Mouse (Mus musculus): ENCODE measurements around the gene Mcu.

The Mcu gene

DNA sequence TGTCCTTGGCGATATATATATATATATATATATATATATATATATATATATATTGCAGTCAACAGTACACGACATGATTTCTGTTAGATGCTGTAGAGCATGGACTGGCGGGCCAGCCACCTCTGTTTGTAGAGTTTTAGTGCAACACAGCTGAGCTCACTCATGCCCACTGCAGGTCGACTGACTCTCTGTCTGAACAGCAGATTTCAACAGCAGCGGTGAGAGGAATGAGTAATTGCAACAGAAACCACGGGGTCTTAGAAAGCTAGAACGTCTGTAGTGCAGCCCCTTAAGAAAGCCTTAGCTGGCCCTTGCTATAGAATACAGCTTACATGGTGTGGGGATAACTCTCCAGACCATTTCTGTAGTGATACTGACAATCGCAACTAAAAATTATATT lies 121.6 kb downstream of the Mcu start:
- no peak for DNase-seq (ENCODE audit: low read depth, low spot score)

GRCm38 (mm10) chr10:59494044-59494443 lies 122.4 kb downstream of the Mcu start:
- DNase-seq (ENCODE audit: low read depth, low spot score), result no peak

DNA sequence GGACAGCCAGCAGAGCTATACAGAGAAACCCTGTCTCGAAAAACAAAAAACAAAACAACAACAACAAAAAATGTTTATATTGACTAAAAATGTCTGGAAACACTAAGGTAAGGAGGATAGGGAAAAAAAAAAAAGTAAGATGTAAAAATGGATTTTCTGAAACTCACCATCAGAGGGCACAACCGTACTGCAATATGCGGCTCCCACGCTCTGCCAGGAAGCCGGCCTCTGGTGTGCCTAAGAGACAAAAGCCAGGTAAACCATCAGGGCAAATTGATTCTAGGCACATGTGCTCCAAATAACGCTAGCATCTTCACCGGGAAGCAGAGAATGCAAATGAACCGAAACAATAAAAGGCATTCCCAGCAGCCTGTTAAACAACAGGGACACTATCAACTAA lies 125.6 kb downstream of the Mcu start:
- DNase-seq (ENCODE audit: low read depth, low spot score), result no peak

- DNase-seq (ENCODE audit: low read depth, low spot score), result no peak
Observed at GRCm38 (mm10) chr10:59489411-59489810, 127.1 kb downstream of the Mcu start.

DNA sequence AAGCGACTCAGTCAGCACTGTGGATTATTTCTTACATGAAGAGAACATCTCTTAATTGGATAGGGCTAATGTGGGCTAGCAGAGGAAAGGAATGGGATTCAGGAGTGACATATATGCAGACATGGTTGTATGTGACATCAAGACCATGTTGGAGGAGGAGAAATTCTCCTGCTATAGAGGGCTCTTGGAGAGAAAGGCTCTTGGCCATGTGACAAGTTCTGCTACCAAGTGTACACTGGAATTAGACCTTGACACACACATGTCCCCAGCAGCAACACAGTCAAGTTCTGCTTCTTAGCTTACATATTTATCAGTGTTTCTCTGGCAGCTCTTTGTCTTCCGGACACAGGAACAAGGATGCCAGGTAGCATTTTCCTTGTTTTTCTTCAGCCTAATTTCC lies 129.1 kb downstream of the Mcu start:
- DNase-seq (ENCODE audit: low read depth, low spot score), result no peak

DNA sequence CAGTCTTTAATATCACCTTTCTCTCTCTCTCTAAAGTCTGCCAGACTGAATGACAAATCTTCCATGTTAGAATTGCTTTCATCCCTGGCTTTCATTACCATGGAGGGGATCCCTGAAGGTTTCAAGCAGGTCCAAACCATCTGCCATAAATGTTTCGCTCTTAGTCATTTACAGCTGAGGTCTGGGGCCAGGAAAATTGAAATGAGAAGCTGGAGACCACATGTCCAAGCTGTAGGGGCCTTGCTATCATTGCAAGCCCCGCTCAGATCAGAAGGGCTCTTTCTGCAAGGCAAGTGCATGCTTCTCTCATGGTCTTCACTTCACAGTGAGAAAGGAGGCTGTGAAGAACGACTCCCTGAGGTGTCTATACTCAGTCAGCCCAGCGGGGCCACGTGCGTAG lies 132.2 kb downstream of the Mcu start:
- no peak for DNase-seq (ENCODE audit: low read depth, low spot score)

- DNase-seq (ENCODE audit: low read depth, low spot score), result no peak
Observed at GRCm38 (mm10) chr10:59481381-59481780, 135.1 kb downstream of the Mcu start.

DNA sequence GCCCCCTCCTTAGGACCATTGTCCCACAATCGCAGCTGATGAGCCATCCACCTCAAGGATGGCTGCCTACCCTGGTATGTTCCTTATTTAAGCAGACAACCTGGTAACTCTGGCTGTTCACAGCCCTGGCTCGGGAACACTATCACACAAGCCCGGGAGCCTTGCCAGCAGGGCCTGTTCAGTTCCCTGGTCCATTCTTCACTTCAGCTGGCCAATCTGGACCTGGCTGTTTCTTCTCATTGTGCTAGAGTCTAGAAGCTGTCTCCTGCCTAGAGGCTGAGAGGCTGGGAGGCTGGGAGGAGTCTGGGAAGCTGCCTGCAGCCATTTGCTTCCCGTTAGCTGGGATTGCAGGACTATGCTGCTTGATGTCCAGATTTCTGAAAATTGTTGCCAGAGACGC lies 146.0 kb downstream of the Mcu start:
- DNase-seq (ENCODE audit: low read depth, low spot score), result no peak

GRCm38 (mm10) chr10:59467297-59467696 lies 149.2 kb downstream of the Mcu start:
- DNase-seq (ENCODE audit: low read depth, low spot score), result peak; percentile 51

- no peak for DNase-seq (ENCODE audit: low read depth, low spot score)
Observed at GRCm38 (mm10) chr10:59466626-59467025, 149.9 kb downstream of the Mcu start.

DNA sequence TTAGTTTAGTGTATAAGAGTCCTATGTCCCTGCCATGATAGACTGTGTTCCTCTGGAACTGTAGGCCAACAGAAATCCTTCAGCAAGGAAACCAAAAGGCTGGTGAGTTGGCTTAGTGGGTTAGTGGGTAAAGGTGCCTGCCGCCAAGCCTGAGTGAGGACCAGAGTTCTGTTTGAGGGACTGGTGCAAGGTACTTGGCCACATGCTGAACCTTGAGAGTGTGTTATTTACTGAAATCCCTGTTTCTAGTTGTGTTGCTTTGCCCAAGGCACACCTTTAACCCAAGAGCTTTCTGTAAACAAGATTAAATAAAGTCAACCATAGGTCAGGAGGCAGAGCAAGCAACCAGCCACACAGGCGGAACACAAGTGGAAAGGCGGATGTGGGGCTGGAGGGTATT lies 150.9 kb downstream of the Mcu start:
- DNase-seq (ENCODE audit: low read depth, low spot score), result no peak

- DNase-seq (ENCODE audit: low read depth, low spot score), result no peak
Observed at GRCm38 (mm10) chr10:59462307-59462706, 154.2 kb downstream of the Mcu start.

DNA sequence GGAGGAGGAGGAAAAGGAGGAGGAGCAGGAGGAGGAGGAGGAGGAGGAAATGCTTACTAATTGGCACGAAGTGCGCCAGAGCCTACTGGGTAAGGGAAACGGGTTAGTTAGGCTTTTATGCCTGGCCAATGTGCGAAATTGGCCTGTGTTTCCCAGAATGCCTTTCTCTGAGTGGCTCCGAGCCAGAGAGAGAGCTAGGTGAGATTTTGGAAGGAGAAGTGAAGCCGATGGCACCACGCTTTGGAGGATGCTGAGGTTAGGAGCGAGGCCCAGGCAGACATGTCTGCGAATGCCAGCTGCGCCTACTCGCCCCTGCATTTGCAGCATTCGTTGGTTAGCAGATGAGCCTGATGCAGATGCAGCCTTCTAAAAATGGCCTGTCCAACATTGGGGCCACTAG lies 156.7 kb downstream of the Mcu start:
- no peak for DNase-seq (ENCODE audit: low read depth, low spot score)

GRCm38 (mm10) chr10:59454631-59455030 lies 161.9 kb downstream of the Mcu start:
- peak; percentile 63 for DNase-seq (ENCODE audit: low read depth, low spot score)

DNA sequence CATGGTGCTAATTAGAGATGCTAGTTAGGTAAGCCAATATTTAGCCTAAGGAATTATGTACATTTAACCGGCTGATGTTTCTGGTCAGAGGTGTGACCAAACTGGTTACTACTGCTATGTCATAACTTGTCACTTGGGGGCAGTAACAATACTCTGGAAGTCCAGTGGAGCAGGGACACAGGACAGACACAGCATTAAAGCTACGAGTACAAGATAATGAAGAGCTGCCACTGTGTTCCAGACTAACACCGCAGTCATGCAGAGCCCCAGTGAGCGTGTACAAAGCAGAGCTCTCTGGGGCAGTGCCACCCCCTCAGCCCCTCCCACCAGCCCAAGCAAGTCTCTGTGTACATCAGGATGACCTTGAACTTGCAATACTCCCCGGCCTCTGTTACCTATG lies 164.7 kb downstream of the Mcu start:
- DNase-seq (ENCODE audit: low read depth, low spot score), result peak; percentile 57

DNA sequence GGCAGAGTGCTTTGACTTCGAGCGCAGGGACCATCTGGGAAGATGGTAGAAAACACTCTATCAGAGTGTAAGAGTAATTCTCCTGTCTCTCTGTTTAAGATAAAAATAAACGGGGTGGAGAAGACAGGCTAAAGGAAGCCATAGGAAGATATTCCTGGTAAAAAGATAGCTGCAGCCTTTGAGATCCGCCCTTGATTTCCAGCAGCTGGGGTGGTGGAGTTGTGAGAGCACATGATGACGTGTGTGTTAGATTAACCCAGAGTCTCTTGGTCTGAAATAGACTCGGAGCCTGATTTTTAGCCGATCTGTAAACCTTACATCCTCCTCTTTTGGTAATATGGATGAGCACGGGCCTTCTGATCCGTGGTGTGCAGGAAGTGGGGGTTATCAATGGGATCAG lies 168.9 kb downstream of the Mcu start:
- DNase-seq (ENCODE audit: low read depth, low spot score), result no peak

- DNase-seq (ENCODE audit: low read depth, low spot score), result no peak
Observed at GRCm38 (mm10) chr10:59446911-59447437, 169.5 kb downstream of the Mcu start.

DNA sequence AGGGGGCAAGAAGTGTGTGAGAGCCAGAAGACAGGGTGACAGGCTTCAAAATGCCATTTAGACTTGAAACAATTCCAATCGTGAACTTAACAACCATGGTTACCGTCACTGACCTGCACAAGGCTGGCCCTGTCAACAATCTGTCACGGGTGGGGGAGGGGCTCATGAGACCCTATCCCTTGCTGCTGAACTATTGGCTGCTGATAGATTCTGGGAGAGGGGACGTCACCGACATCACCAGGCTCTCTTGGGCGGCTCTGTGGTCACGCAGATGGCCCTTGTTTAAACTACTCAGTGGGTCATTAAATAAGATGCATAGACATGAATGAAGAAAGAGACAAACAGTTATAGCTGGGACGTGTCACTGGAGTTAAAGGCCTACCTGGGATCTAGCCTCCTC lies 171.9 kb downstream of the Mcu start:
- no peak for DNase-seq (ENCODE audit: low read depth, low spot score)

- DNase-seq (ENCODE audit: low read depth, low spot score), result no peak
Observed at GRCm38 (mm10) chr10:59444106-59444505, 172.4 kb downstream of the Mcu start.

DNA sequence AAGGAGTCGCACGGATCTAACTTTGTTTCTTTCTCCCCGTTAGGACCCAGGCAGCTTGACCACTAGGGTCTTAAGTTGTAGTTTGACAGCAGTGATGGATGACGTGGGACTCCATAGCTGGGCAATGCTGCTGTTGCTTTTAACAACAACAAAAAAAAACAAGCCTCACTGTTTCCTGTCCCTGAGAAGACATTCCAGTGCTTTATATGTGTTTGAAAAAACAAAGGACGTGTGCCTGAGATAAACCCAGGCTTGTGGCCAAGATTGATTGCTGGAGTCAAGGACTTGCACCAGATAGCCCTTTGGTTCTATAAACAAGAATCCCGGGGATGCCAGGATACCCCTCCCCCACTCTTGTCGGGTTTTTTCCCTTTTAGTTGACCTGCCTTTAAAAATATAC lies 173.3 kb downstream of the Mcu start:
- DNase-seq (ENCODE audit: low read depth, low spot score), result no peak

DNA sequence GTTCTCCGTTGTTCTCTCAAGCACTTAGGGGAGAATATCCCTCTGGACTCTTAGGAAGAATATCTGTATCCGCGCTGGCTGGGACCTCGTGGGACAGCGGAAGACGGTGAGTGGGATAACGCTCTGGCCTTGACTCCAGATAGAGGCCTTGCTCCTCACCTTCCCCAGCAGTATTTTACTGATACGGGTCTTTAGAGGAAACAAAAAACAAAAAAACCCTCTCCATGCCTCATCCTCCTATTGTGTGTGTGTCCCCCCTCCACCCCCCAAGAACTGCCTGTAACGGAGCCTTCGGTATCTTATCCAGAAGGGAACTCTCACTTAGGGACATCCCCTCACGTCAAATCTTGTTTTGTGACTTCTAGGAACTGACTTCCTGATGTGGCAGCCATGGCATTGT lies 174.8 kb downstream of the Mcu start, which contains the start of gene Oit3:
Oit3 (minus strand) TSS at position 44 of the 400 bp plus-strand sequence.
- DNase-seq (ENCODE audit: low read depth, low spot score), result no peak

- no peak for DNase-seq (ENCODE audit: low read depth, low spot score)
Observed at GRCm38 (mm10) chr10:59440177-59440576, 176.3 kb downstream of the Mcu start.

DNA sequence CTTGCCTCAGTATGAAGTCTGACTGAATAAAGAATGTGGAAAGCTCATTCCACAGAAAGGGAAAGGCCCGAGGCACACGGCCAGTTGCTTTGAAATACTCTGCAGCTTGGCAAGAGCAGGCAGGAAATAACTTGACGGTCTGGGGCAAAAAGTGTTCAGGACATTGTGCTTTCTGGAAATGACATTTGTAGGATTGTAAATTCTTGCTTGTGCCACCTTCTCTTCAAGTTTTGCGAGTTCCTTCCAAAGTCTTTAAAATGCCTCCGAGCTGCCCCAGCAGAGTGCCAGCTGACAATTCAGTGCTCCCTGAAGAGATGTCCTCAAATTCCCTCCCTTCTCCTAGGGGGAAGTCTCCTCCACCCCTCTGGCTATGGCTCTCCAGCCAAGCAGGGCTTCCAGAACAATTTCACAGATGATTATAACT lies 177.0 kb downstream of the Mcu start:
- no peak for DNase-seq (ENCODE audit: low read depth, low spot score)

- no peak for DNase-seq (ENCODE audit: low read depth, low spot score)
Observed at GRCm38 (mm10) chr10:59438651-59439050, 177.8 kb downstream of the Mcu start.
